Mouse (Mus musculus) left cerebral cortex, postnatal 10 days (tissue): ENCODE measurements at regions not wholly inside any gene's neighbourhood (a gene's known extent, or its start where the extent isn't known, plus 50 kb on each side); places are given as distances from the start of the nearest gene placed in this dataset.

Source experiments
- DNase-seq, 2 experiments: peaks; one replicate each; pipeline ENCODE4 v3.0.0; 2021 to 2022; ENCODE audit warnings: low spot score in 2 of 2, mixed read lengths in 1 of 2; ENCODE audit errors: extremely low spot score in 1 of 2
- intact Hi-C: fragments of 180-260 bp; cut with DNase I; formaldehyde crosslinking; loops from one replicate; pipeline ENCODE4 v1.15.1; 2025

GRCm38 (mm10) chr3:60292940-60293339 is 179.7 kb upstream of the Mbnl1 start:
- intact Hi-C loops, result no loop called here
- no peak for DNase-seq

GRCm38 (mm10) chr3:60305399-60305798 is 167.2 kb upstream of the Mbnl1 start:
- intact Hi-C loops, result no loop called here

GRCm38 (mm10) chr3:60310402-60310801 is 162.2 kb upstream of the Mbnl1 start:
- no peak for DNase-seq
- intact Hi-C loops, result no loop called here

More at GRCm38 (mm10) chr3:60305399-60305798, 167.2 kb upstream of the Mbnl1 start:
- DNase-seq, result no peak

GRCm38 (mm10) chr3:60311178-60311577 is 161.5 kb upstream of the Mbnl1 start:
- no peak for DNase-seq
- intact Hi-C loops, result no loop called here

- no peak for DNase-seq
- intact Hi-C loops, result no loop called here
Observed at GRCm38 (mm10) chr3:60320213-60320936, 152.3 kb upstream of the Mbnl1 start.

GRCm38 (mm10) chr3:60323514-60323913 is 149.1 kb upstream of the Mbnl1 start:
- intact Hi-C loops, result no loop called here
- no peak for DNase-seq

- DNase-seq, result no peak
- intact Hi-C loops, result no loop called here
Observed at GRCm38 (mm10) chr3:60324416-60324815, 148.2 kb upstream of the Mbnl1 start.

- no peak for DNase-seq
- intact Hi-C loops, result no loop called here
Observed at GRCm38 (mm10) chr3:60324969-60325368, 147.7 kb upstream of the Mbnl1 start.

GRCm38 (mm10) chr3:60332460-60332859 is 140.2 kb upstream of the Mbnl1 start:
- intact Hi-C loops, result no loop called here

GRCm38 (mm10) chr3:60333669-60334068 is 139.0 kb upstream of the Mbnl1 start:
- intact Hi-C loops, result no loop called here
- no peak for DNase-seq

More at GRCm38 (mm10) chr3:60332460-60332859, 140.2 kb upstream of the Mbnl1 start:
- no peak for DNase-seq

- intact Hi-C loops, result no loop called here
- no peak for DNase-seq
Observed at GRCm38 (mm10) chr3:60334133-60334532, 138.5 kb upstream of the Mbnl1 start.

- no peak for DNase-seq
- intact Hi-C loops, result no loop called here
Observed at GRCm38 (mm10) chr3:60346390-60346789, 126.2 kb upstream of the Mbnl1 start.

GRCm38 (mm10) chr3:60347049-60347448 is 125.6 kb upstream of the Mbnl1 start:
- DNase-seq, result no peak
- intact Hi-C loops, result no loop called here

GRCm38 (mm10) chr3:60371176-60371965 is 101.3 kb upstream of the Mbnl1 start:
- no peak for DNase-seq
- intact Hi-C loops, result no loop called here

GRCm38 (mm10) chr3:60373662-60374061 is 99.0 kb upstream of the Mbnl1 start:
- intact Hi-C loops, result no loop called here
- no peak for DNase-seq

GRCm38 (mm10) chr3:60388593-60388992 is 84.0 kb upstream of the Mbnl1 start:
- no peak for DNase-seq
- intact Hi-C loops, result no loop called here

GRCm38 (mm10) chr3:60389032-60389431 is 83.6 kb upstream of the Mbnl1 start:
- DNase-seq, result no peak
- intact Hi-C loops, result no loop called here

GRCm38 (mm10) chr3:60395299-60395698 is 77.3 kb upstream of the Mbnl1 start:
- no peak for DNase-seq
- intact Hi-C loops, result no loop called here

- DNase-seq, result no peak
- intact Hi-C loops, result no loop called here
Observed at GRCm38 (mm10) chr3:60396971-60397370, 75.7 kb upstream of the Mbnl1 start.

- DNase-seq, result no peak
- intact Hi-C loops, result no loop called here
Observed at GRCm38 (mm10) chr3:60398796-60399195, 73.8 kb upstream of the Mbnl1 start.
